Mouse (Mus musculus): ENCODE results near the gene Krt34.

Gene Krt34

DNA sequence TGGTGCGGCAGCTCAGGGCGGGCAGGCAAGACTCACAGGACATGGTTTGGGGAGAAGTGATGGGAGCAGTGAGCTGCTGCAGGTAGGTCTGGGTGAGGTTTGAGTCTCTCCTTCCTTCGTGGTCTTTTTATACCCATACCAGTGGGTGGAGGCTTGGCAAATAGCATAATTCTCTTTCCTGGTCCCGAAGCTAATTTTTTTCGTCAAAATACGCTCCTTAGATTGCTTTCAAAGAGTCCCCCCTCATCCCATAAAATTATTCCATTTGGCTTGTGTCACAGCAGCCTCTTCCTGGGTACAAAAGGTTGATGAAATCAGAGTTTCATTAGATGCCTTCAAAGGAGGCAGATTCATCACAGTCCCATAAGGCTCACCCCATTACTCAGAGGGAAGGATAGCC is at the start of gene Krt34:
Gene Krt34, minus strand, starts transcription at position 101 of the 400 bp plus-strand sequence.
- DNase-seq (ENCODE audit: low read depth) = no peak

DNA sequence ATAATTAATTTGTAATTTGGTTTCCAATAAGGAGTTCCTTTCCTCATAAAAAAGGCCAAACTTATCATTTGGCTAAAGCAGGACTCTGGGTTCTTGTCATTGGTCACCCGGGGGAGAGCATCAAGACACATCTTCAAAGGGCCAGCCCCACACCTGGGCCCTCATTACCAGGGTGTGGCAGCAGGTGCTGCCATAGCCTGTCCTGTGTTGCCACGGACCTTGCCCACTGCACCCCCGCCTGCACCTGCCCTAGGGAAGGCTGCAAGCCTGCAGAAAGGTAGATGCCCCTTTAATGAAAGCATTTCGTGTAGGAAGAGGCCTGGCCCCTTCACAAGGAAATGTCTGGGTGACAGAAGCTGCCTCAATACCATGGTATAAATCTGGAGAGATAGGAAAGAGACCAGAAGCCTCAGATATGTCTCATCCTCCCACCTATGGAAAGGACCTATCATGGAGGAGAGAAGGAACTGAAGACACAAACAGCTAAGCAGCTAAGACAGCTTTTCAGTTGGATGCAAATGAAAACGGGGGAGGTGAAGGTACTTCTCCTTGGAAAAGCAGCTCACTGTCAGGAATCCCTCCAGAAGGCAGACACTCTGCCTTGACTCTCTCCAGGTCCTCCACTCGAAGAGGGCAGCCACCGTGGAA is 47.1 kb upstream of the Krt34 start:
- DNase-seq (ENCODE audit: low read depth) = no peak

DNA sequence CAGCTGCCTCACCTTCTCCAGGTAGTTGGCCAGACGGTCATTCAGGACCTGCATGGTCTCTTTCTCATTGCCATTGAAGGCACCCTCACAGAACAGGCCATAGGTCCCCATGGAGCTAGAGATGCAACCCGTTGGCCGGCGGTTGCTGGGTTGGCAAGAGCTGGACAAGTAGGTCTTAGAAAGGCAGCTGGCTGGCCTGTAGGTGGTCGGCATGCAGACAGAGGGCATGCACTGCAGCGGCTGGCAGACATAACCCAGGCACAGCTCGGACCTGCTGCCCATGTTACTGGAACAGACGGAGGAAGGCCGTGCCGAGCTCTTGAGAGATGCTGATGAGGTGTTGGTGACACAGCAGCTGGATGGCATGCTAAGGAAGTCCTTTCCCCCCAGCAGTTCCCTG is 46.5 kb upstream of the Krt34 start, which contains the start of gene Krt32:
Gene Krt32, minus strand, starts transcription at position 366 of the 400 bp plus-strand sequence.
- no peak for DNase-seq (ENCODE audit: low read depth)

DNA sequence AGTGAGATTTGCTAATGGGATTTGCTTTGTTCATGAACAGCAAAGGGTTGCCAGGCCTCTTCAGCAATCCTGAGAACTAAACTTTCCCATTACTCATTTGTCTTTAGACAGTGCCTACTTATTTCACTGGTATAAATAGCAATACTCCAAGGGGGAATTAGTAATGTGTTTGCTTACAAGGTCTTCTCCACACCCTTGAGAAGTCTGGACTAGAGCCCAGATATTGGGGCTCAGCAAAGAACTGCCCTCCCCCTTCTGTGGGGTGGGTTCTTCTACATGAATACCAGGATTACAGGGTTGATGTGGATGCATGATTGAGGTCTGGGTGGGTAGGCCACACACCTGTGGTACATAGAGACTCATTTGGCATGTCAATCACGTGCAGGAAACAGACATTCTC is 32.5 kb upstream of the Krt34 start:
- DNase-seq (ENCODE audit: low read depth) = peak; percentile 57

DNA sequence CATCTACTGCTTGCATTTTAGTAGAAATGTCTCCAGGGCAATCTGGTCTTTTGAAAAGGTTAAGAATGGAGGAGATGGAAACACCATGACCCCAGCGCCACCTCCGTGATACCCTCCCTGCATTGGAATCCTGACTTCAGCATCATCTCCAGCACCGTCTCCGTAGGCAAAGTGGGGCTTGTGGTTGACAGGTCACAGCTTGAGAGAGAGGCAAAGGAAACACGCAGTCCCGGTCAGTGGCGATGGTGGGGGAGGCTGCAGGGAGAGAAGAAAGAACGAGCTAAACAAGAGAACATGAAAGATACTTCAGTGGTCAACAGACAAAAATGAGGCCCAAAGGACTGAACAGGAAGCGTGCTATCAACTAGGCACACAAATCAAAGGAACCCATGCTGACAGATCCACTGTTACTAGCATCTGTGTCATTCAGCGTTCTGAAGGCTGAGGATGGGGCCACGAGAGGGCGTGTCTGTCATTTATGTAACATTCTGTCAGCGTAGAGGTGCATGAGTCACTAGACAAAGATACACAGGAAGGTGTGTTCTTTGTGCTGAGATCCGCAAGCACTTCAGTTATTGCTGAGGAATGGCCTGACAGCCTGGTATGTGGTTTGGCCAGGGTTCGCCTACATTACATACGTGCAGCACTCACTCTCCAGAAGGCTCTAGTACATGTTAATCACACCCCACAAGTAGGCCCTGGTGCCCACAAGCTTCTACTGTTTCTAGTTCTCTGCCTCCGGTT is 26.1 kb upstream of the Krt34 start:
- DNase-seq (ENCODE audit: low read depth) = peak; percentile 27

DNA sequence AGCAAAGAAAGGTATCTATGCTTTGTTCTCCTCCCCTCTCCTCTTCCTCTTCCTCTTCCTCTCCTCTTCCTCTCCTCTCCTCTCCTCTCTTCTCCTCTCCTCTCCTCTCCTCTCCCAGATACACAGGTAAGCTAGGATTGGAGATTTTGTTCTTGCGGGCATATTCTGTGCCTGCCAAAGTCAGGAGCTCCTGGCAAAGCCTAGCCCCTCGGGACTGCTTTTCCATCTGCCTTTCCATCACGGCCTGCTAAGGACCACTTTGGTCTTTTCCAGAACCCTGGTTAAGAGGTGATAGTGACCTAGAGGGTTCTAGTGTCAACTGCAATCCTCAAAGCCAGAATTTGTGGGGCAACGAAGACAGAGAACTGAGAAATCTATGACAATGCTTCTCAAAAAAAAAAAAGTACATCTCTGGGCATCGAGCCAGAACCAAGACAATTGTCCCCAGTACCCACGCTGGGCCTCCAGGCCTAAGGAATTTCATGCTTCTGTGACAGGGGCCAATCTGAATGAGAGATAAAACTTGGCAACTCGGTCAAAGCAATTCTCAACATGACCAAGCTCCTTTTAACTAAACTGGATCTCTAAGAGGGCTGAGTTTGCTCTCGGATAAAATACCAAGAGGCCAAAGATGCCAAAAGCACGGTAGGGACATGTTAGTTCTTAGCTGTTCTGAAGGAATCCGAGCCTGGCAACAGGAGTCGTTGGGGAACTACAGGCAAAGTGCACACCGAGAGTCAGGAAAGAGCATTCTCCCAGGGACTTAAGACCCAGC is 25.1 kb upstream of the Krt34 start:
- DNase-seq (ENCODE audit: low read depth) = no peak

DNA sequence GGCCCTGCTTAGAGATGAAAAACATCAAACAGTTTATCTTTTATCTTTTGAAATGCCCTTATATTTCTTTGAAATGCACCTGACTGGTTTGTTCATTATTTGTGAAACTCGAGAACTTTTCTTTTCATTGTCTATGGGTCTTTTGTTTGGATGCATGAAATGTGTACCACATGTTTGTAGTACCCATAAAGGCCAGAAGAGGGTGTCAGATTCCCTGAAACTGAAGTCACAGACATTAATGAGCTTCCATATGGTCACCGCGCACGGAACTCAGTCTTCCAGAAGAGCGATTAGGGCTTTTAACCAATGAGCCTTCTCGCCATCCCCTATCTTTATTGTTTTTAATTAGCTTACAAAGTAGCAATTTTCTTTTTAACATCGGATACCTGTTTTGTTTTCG is 17.5 kb upstream of the Krt34 start:
- DNase-seq (ENCODE audit: low read depth) = peak; percentile 13

DNA sequence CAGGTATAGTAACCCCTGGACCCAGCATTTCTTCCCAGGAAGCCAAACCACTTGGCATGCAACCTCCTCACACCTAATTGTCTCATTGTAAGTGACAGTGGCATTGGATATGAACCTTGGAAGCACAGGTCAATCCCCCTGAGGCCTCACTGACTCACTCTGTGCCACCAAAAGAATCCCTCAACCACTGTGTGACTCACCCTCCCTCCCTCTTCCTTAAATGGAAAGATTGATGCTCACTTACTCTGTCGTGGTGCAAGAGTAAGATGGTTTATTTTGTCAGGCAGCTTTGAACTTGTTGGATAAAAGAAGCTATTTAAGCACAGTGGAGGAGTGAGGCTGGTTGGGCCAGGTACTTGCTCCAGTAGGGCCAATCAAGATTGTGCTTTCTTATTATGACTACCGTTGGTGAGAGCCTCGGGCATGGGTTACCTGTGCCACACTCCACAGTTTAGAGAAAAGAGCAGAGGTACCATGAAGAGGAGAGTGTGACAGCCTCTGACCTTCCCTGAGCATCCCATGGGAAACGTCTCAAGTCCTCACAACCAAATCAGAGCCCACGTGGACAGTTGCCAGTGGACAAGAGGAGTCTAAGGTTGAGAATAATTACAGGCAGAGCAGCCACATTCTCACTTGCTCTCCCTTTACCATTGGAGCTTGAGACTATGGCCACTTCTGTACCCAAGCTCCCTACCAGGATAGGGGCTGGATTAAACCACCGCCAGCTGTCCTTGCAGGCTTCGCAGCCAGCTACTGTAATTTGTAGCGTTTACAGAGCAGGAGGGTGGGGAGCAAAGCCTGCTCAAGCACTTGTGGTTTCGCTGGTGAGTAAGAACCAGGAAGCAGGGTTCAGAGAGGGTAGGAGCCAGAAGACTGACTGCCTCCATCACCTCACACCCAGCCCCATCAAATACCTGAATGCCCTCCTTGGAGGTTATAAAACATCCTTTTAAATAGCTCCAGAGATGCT is 14.6 kb upstream of the Krt34 start:
- DNase-seq (ENCODE audit: low read depth) = peak; percentile 63

DNA sequence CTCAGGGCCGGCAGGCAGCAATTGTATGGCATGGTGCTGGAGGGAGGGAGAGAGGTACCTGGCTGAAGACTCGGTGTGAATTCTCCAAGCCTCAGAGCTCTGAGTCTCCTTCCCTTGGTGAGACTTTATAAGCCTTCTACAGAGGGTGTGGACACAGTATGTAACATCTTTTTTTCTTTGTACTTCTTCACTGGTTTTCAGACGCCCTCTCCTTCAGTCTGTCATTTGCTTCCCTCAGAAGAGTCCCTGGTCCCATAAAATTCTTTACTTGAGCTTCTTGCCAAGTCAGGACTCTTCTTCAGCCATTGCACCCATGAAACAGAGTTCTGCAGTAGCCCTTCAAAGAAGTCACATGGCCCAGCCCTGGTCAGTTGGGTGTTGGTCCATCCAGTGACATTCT is 9.1 kb upstream of the Krt34 start, which contains the start of gene Krt31:
Gene Krt31, minus strand, starts transcription at position 101 of the 400 bp plus-strand sequence.
- no peak for DNase-seq (ENCODE audit: low read depth)

DNA sequence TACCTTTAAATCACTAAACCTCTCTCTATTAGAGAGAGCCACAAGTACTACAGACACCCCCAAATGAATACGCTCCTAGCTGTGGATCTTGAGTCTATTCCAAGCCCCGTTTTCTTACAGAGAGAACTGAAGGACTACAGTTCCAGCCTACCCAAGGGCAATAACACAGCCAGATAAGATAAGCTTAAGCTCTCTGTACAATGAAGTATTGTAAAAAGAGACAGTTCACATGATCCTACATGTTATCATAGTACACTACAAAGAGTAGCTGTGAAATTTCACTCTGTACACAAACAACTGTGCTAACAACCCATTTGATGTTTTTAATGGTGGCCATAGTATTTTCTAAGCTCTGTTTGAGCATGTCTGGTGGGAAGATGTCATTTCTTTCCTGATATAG is 5.8 kb upstream of the Krt34 start:
- DNase-seq (ENCODE audit: low read depth) = no peak

DNA sequence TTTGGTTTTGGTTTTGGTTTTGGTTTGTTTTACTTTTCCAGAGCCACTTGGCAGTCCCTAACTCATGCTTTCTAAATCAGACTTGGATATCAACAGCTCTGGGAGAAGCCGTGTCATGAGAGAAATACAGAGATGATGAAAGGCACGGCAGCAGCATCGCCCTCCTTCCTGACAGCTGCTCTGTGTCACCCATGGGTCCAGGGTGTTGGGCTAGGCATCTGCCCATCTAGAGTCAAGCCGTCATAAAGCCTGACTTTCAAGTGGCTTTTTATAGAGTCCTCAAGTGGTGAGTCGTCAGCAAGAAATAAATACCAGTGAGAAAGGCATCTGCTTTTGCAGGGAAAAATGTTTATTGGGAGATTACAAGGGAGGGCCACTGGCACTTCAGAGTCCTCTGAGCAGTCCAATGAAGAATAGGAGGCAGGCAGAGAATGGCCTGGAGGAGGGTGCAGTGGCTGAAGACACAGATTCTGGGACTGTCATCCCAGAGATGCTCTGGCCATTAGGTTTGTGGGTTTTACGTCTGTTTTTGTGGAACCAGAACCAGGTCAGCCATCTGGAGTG is 5.0 kb upstream of the Krt34 start:
- no peak for DNase-seq (ENCODE audit: low read depth)

DNA sequence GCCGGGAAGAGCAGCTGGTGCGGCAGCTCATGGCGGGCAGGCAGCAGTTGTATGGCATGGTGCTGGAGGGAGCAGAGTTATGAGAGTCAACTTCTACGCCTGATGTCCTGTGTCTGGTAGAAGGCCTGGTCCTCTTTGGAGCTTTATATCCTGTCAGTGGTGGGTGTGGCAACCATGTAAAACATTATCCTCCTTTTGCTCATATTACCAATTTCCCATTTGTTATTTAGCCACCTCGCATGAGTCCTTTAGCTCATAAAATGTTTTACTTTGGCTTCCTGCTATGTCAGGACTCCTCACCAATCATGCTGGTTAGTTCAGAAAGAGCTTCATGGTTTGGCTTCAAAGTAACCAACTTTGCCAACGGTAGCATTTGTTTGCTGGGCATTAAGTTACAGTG is 11.6 kb downstream of the Krt34 start, which contains the start of gene Krt33b:
Gene Krt33b, minus strand, starts transcription at position 101 of the 400 bp plus-strand sequence.
- no peak for DNase-seq (ENCODE audit: low read depth)

DNA sequence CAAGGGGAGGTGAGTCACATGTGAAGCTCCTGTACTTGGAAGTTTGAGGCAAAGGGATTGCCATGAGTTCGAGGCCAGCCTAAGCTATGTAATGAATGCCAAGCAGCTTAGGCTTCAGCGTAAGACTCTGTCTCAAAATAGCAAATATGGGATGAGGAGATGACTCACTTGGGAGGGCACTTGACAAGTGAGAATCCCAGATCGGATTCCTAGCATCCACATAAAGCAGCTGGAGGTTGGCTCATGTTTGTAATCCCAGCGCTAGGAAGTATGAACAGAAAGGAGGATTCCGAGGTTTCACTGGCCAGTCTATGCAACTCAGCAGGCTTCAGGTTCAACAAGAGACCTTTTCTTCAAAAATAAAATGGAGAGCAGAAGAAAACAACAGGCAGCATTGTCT is 19.9 kb downstream of the Krt34 start:
- peak; percentile 6 for DNase-seq (ENCODE audit: low read depth)

DNA sequence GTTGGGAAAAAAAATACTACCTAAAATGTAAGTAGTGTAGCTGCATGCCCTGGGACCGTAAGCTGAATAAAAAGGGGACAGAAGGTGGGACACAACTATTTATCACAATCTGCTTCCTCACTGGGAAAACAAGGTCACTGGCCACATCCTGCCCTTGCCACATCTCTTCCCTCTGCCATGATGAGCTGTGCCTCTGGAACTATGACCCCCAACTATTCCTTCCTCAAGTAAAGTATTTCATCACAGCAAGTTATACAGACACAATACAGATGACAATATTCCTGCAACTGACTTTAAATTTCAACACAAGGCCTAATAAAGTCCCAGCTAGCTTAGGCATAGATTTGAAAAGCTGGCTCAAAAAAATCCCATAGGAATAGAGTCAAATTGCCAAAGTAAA is 21.9 kb downstream of the Krt34 start:
- no peak for DNase-seq (ENCODE audit: low read depth)

DNA sequence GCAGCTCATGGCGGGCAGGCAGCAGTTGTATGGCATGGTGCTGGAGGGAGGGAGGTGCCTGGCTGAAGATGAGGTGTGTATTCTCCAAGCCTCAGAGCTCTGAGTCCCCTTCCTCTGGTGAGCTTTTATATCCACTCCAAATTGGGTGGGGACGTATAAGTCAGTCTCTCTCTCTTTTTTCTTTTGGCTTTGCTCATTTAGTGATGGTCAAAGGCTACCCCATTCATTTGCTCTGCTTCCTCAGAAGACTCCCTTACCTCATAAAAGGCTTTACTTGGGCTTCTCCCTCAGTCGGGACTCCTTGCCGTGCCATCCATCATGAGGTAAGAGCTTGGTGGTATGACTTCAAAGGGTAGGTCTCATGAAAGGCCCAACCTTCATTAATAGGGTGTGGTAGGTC is 25.2 kb downstream of the Krt34 start, which contains the start of gene Krt33a:
Gene Krt33a, minus strand, starts transcription at position 101 of the 400 bp plus-strand sequence.
- no peak for DNase-seq (ENCODE audit: low read depth)

DNA sequence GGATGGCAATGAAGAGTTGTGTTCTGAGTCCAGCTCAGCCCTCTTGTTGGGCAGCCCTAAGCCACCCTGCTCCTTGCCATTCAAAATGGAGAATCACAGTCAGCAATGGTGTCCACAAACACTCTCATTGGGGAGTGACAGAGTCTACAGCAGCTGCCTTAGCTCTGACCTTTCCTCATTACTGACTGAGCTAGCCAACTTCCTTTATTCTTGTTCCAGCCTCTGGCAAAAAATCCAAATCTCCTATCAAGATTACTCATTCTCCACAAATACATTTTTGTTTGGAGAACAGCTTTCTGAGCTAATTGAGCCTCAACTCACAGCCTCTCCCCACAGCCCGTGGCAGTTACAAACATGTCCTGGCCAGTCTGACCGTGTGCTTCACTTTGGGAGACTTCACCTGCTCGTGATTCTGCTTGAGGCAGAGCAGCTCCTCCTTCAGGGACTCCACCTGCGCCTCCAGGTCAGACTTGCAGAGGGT is 27.6 kb downstream of the Krt34 start:
- DNase-seq (ENCODE audit: low read depth) = no peak

DNA sequence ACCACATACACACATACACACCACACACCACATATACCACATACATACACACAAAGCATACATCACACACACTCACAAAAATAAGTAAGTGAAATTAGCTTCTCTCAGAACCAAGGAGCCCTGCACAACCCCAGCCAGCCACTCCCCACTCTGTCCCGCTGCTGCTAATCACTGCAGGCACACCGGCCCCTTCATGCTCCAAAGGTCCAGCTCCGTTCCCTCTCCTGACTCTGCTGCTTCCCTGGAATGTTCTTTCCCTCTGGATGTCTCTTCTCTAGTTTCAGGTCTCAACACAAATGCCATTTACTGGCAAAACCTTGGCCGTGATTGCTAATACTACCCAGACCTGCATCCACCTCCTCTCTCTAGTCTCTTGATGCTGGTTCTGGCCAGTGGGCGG is 30.7 kb downstream of the Krt34 start:
- DNase-seq (ENCODE audit: low read depth) = no peak

DNA sequence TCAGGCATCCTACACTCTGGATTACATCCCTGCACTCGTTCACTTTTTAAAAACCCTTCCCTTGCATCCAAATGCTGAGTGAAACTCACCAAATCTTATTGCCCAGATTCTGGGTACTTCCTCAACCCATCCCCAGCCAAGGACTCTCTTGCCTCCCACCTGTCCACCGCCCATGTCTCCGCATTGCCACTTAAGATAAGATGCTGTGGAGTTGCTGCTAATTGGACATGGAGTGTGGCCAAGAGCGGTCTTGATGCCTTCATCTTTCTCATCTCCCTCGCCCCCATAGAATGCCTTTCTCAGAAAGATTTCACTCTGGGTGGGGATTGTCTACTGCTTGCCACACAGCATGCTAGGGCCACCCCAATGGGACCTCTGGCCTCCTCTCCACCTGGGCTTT is 33.0 kb downstream of the Krt34 start:
- no peak for DNase-seq (ENCODE audit: low read depth)

DNA sequence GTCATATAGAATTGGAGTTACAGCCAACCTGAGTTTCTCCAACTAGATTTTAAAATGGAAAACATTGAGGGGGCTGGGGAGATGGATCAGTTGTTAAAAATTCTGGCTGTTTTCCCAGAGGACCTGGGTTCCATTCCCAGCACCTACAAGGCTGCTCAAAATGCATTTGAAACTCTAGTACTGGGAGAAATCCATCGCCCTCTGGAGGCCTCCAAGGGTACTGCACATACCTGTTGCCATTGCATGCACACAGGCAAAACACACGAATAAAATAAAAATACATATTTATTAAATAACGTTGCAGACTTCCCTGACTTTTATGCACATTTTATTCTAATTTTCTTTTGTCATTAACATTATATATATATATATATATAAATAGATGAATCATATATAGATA is 34.7 kb downstream of the Krt34 start:
- peak; percentile 11 for DNase-seq (ENCODE audit: low read depth)

DNA sequence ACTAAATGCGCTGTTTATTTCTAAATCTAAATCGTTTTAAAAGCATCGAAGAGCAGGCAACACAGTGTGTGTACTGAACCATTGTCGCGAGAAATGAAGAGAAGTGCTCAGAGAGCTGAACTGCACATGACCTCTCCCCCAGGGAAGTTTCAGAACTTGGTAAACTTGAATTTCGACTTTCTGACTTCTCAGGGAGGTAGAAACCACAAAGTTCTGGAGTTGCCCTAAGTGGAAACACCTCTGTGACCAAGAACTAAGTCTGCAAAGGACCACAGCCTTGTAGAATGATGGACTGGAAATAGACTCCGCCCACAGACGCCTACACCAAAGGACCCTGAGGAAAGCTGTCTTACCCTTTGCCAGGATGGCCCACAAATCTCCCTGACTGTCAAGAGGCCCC is 35.4 kb downstream of the Krt34 start:
- DNase-seq (ENCODE audit: low read depth) = no peak

DNA sequence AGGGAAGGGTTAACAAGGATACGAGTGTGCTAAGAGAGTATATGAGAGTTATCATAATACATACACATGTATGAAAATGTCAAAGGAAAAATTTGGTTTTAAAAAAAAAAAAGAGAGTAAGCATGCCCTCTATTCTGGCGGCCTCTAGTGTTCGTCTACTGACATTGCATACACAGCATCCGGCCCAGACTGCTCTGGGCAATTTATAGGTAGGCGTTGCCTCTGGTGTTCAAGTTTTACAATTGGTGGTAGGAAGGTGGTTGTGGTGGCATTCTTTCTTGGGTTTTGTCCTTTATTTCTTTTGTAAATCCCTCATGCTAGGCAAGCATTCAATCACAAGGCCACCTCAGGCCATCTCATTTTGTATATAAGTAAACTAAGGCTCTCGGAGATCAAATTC is 36.5 kb downstream of the Krt34 start:
- peak; percentile 81 for DNase-seq (ENCODE audit: low read depth)
